In genomic region chr2:76817796-76818195, GRCm38 (mm10) we compare ENCODE assay signal across 30 mouse cellular contexts.
DNase-seq lines count a peak whose midpoint lies in the region; ATAC-seq and TF ChIP-seq lines count a peak whose summit lies in the region.
"Had no signal": no experiment of that assay in that cellular context is flagged by ENCODE, and none has a peak within 500 bp of the region (broad histone marks: within the 10 kb centered on the region; RNA-seq: fewer than 3 reads in every experiment).

No protein-coding gene starts in this region.

- DNase-seq in hindbrain, embryonic 11.5 days (ENCODE audit: low spot score): no peak
- peak; percentile 54 for DNase-seq in brain, embryonic 14.5 days (ENCODE audit: low read depth)
- no peak for DNase-seq in heart, postnatal 14 days
- DNase-seq in right cerebral cortex, postnatal 25 days: no peak
- DNase-seq: adrenal gland, postnatal 25 days; B cell, adult 2 months; cerebellum, adult 18-20 months; cerebellum, postnatal 10 days; gastrocnemius, postnatal 14 days; heart, postnatal 36 days; kidney, adult 9 months; kidney, postnatal 10 days; layer of hippocampus, postnatal 36 days; left cerebral cortex, postnatal 4 days; liver, embryonic 13.5 days; lung, adult 18-20 months; lung, postnatal 4 days; spleen, adult 18-20 months; thymus, adult 18-20 months; thymus, postnatal 25 days had no signal

- no peak overlapping the region for H3K4me3 ChIP-seq in hindbrain, embryonic 11.5 days (ENCODE audit: low read depth, low read length)
- H3K4me3 ChIP-seq in hindbrain, embryonic 13.5 days: no peak overlapping the region
- no peak overlapping the region for H3K4me3 ChIP-seq in neural tube, embryonic 12.5 days
- no peak overlapping the region for H3K4me3 ChIP-seq in neural tube, embryonic 15.5 days (replicated peaks)
- H3K4me3 ChIP-seq: heart, embryonic 10.5 days; heart, embryonic 15.5 days; liver, embryonic 13.5 days; megakaryocyte, embryonic 14.5 days; midbrain, embryonic 12.5 days had no signal

- no peak overlapping the region for H3K9ac ChIP-seq in hindbrain, embryonic 11.5 days (ENCODE audit: low read depth, low read length)
- no peak overlapping the region for H3K9ac ChIP-seq in hindbrain, embryonic 13.5 days
- H3K9ac ChIP-seq in neural tube, embryonic 12.5 days: no peak overlapping the region
- H3K9ac ChIP-seq in neural tube, embryonic 15.5 days (replicated peaks): no peak overlapping the region
- H3K9ac ChIP-seq: heart, embryonic 15.5 days; liver, embryonic 13.5 days; midbrain, embryonic 12.5 days had no signal

- no peaks in the 10 kb centered on the region for H3K36me3 ChIP-seq in hindbrain, embryonic 11.5 days (ENCODE audit: control insufficient read depth, insufficient read depth, low read length)
- no peaks in the 10 kb centered on the region for H3K36me3 ChIP-seq in hindbrain, embryonic 13.5 days
- no peaks in the 10 kb centered on the region for H3K36me3 ChIP-seq in neural tube, embryonic 12.5 days
- no peaks in the 10 kb centered on the region for H3K36me3 ChIP-seq in neural tube, embryonic 15.5 days
- H3K36me3 ChIP-seq: liver, embryonic 13.5 days; midbrain, embryonic 12.5 days had no signal

- no peak overlapping the region for H3K4me2 ChIP-seq in hindbrain, embryonic 11.5 days (replicated peaks; ENCODE audit: low read depth, low read length)
- no peak overlapping the region for H3K4me2 ChIP-seq in hindbrain, embryonic 13.5 days
- no peak overlapping the region for H3K4me2 ChIP-seq in neural tube, embryonic 12.5 days (replicated peaks)
- H3K4me2 ChIP-seq in neural tube, embryonic 15.5 days: no peak overlapping the region
- H3K4me2 ChIP-seq: heart, embryonic 15.5 days; liver, embryonic 13.5 days; midbrain, embryonic 12.5 days had no signal

- H3K9me3 ChIP-seq in hindbrain, embryonic 11.5 days (ENCODE audit: control insufficient read depth, low read length): no peaks in the 10 kb centered on the region
- H3K9me3 ChIP-seq in hindbrain, embryonic 13.5 days: no peaks in the 10 kb centered on the region
- H3K9me3 ChIP-seq in neural tube, embryonic 12.5 days: no peaks in the 10 kb centered on the region
- no peaks in the 10 kb centered on the region for H3K9me3 ChIP-seq in neural tube, embryonic 15.5 days (replicated peaks)
- H3K9me3 ChIP-seq: heart, embryonic 10.5 days; heart, embryonic 15.5 days; liver, embryonic 13.5 days; megakaryocyte, embryonic 14.5 days; midbrain, embryonic 12.5 days had no signal

- H3K27ac ChIP-seq in hindbrain, embryonic 11.5 days (ENCODE audit: low read depth, low read length): no peak overlapping the region
- H3K27ac ChIP-seq in hindbrain, embryonic 13.5 days: no peak overlapping the region
- no peak overlapping the region for H3K27ac ChIP-seq in neural tube, embryonic 12.5 days
- H3K27ac ChIP-seq in neural tube, embryonic 15.5 days (replicated peaks): no peak overlapping the region
- H3K27ac ChIP-seq: heart, embryonic 10.5 days; heart, embryonic 15.5 days; liver, embryonic 13.5 days; midbrain, embryonic 12.5 days had no signal

- intact Hi-C loops in heart, postnatal 14 days (cut with DNase I): no loop called here

- TF ChIP-seq POLR2A in brain, embryonic 14.5 days (IDR thresholded peaks at IDR 0.05; ENCODE audit: borderline replicate concordance, extremely low read depth, insufficient read depth, insufficient read length, poor library complexity, severe bottlenecking): no peak

- TF ChIP-seq CTCF in brain, embryonic 14.5 days (IDR thresholded peaks at IDR 0.05; ENCODE audit: borderline replicate concordance, extremely low read depth, insufficient read depth, insufficient read length): no peak

- H3K27me3 ChIP-seq in hindbrain, embryonic 11.5 days (ENCODE audit: control insufficient read depth, insufficient read depth, low read length): no peaks in the 10 kb centered on the region
- H3K27me3 ChIP-seq in hindbrain, embryonic 13.5 days: no peaks in the 10 kb centered on the region
- no peaks in the 10 kb centered on the region for H3K27me3 ChIP-seq in neural tube, embryonic 12.5 days (replicated peaks)
- H3K27me3 ChIP-seq in neural tube, embryonic 15.5 days (replicated peaks): no peaks in the 10 kb centered on the region
- H3K27me3 ChIP-seq: heart, embryonic 15.5 days; liver, embryonic 13.5 days; megakaryocyte, embryonic 14.5 days; midbrain, embryonic 12.5 days had no signal

- 24% methylated on average over 2 of the region's 2 CpGs for WGBS in hindbrain, embryonic 11.5 days
- WGBS in hindbrain, embryonic 13.5 days: 12% methylated on average over 2 of the region's 2 CpGs
- WGBS in neural tube, embryonic 12.5 days: 18% methylated on average over 2 of the region's 2 CpGs
- 19% methylated on average over 2 of the region's 2 CpGs for WGBS in neural tube, embryonic 15.5 days

- no peaks in the 10 kb centered on the region for H3K4me1 ChIP-seq in hindbrain, embryonic 11.5 days (replicated peaks; ENCODE audit: control insufficient read depth, insufficient read depth, low read length)
- no peaks in the 10 kb centered on the region for H3K4me1 ChIP-seq in hindbrain, embryonic 13.5 days (replicated peaks)
- no peaks in the 10 kb centered on the region for H3K4me1 ChIP-seq in neural tube, embryonic 12.5 days
- H3K4me1 ChIP-seq in neural tube, embryonic 15.5 days: no peaks in the 10 kb centered on the region
- H3K4me1 ChIP-seq: heart, embryonic 10.5 days; heart, embryonic 15.5 days; liver, embryonic 13.5 days; megakaryocyte, embryonic 14.5 days; midbrain, embryonic 12.5 days had no signal

- ATAC-seq in hindbrain, embryonic 11.5 days (ENCODE audit: low FRiP score): peak; percentile 45; the same call in 1 of the 2 replicates
- no peak for ATAC-seq in hindbrain, embryonic 13.5 days (ENCODE audit: low FRiP score)
- peak; percentile 56; the same call in 1 of the 2 replicates for ATAC-seq in neural tube, embryonic 12.5 days (ENCODE audit: low FRiP score, low read depth)
- no peak for ATAC-seq in neural tube, embryonic 15.5 days (ENCODE audit: low FRiP score)
- ATAC-seq: intestine, postnatal 0 days; lung, postnatal 0 days; Patski had no signal

Comparison
In these comparisons a context has a peak if more than half of its experiments do, and no peak if none do; other contexts are left out.
1. ATAC-seq: peak in hindbrain, embryonic 11.5 days (single experiment) and neural tube, embryonic 12.5 days (single experiment); none in hindbrain, embryonic 13.5 days (single experiment) and neural tube, embryonic 15.5 days (single experiment).